Mouse (Mus musculus) lung, adult 10 weeks (tissue): Measurements from ENCODE around the gene Gm28053. TPM values are rescaled to one million over a fixed set of nuclear protein-coding genes. Genes with fewer than 3 reads are reported as not detected.

Experiments
- polyA plus RNA-seq: library from polyadenylated mRNA; stranded (reverse); fragments of 350-450 nt; fragmentation: Illumina TruSeq; extraction: RNeasy Lipid Tissue Mini Kit (QIAGEN cat#74804); gene quantifications from one replicate; pipeline ENCODE4 v1.2.3, GENCODE M21; 2014; ENCODE audit warnings: low read depth, low replicate concordance; ENCODE audit not compliant: insufficient read depth

Gene Gm28053
- 9.6 TPM for polyA plus RNA-seq

DNA sequence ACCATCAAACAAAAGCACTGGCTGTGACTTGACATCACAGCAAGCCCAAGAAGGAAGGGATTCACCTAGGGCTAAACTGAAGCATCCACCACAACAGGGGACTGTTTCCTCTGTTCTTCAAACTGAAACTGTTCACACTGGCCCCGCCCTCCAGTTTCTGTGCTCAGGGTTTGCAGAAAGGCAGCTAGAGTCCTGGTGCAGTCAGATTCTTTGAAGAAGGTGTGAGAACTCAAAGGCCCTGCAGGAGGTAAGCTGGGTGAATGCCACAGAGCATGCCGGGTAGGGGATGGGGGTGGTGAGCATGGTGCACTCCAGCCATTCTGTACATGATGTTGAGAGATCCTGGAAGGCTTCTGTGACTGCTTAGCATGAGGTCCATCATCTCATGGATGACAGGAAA lies at the start of gene Gm28053, which contains the start of gene Gimap7:
Gene Gm28053, plus strand, starts transcription at position 153 of the 400 bp plus-strand sequence.
Gene Gimap7, plus strand, starts transcription at position 167 of the 400 bp plus-strand sequence.

DNA sequence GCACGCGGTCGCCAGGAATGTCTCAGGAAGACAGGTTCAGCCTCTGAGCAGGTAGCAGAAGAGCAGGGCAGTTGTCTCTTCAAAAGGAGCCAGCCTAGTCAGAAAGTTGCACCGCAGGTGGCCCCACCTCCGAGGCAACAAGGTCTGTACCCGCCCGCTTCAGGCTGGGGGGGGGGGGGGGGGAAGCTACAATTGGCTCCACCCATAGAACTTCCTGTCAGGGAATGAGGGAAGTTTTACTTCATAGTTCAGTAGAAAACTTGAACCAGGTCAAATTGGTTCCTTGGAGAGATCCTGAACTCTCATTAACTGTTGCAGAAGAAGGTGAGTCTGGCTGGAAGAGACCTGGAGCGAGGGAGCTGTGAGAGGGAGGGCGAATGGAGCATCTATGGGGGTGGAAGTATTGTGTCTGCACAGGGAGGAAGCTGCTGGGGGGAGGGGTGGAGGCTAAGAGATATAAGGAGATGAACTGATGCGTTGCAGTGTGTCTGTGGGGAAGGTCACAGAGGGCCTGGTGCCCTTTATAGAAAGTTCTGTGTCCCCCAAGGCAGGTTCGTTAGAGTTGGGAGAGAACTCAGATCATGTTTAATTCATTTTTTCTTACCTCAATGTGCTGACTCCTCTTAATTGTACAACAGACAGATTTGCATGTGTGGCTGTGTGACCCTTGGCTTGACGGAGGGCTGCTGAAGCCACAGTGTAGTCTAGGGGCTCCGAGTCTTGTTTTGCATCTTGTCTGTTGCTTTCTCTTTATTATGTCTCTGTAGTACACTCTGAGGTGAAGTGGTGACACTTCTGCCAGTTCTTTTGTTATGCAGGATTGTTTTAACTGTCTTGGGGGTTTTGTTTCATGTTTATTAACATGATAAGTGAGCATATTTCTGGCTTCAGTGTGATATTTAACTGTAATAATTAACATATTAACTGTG lies 42.2 kb upstream of the Gm28053 start, which contains the start of gene Gimap9:
Gene Gimap9, plus strand, starts transcription at position 199 of the 929 bp plus-strand sequence.

DNA sequence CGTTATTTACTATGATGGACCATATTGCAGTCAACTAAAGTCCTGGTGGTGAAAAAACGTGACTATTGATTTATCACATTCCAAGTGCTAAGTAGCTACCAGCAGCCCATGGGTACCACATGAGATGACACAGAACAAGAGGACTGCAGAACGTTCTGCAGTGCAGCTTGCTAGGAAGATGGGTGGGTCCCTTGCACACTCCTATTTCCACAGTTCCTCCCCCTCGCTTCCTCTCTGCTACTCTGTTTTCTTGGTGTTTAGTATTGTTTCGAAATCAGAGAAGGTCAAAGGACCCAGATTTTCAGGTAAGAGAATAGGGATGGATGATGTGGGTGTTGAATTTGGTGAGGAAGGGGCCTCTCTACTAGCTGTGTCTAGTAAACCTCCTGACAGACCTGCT lies 34.1 kb upstream of the Gm28053 start, which contains the start of gene Gimap4:
Gene Gimap4, plus strand, starts transcription at position 231 of the 400 bp plus-strand sequence.

DNA sequence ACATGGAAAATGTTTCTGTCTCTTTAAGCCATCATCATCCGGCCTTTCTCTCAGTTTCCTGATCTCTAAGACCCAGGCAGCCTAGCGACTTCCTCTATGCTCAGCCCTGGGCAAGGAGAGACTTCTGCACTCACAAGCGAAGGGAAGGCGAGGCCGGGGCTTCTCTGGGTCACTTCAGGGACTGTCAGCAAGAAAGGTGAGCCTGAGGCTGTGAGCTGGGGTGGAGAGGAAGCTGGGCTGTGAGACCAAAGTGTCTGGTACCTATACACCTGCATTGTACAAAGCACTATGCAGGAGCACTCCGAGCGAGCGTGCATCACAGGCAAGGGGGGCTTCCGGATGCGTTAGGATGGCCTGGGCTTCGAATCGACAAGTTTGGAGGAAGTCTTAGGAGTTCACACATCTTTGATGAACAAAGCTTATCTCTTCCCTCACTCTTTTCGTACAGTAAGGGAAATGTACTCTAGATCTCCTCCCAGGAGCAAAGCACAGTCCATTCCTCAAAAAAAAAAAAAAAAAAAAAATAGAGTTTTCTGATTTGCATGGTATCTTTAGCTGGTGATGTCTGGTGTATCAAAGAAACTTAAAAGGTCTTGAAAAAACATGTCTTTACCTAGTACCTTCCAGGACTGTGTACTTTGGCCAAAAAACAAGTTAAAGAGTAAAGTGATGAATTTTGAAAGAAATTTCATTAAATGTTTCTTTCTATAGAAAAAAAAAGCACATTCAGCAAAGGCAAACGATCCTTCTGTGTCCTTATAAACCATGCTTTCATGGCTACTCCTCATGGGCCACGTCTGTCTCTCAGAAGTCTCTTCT lies 20.8 kb downstream of the Gm28053 start, which contains the start of gene Gimap1:
Gene Gimap1, plus strand, starts transcription at position 94 of the 819 bp plus-strand sequence.

DNA sequence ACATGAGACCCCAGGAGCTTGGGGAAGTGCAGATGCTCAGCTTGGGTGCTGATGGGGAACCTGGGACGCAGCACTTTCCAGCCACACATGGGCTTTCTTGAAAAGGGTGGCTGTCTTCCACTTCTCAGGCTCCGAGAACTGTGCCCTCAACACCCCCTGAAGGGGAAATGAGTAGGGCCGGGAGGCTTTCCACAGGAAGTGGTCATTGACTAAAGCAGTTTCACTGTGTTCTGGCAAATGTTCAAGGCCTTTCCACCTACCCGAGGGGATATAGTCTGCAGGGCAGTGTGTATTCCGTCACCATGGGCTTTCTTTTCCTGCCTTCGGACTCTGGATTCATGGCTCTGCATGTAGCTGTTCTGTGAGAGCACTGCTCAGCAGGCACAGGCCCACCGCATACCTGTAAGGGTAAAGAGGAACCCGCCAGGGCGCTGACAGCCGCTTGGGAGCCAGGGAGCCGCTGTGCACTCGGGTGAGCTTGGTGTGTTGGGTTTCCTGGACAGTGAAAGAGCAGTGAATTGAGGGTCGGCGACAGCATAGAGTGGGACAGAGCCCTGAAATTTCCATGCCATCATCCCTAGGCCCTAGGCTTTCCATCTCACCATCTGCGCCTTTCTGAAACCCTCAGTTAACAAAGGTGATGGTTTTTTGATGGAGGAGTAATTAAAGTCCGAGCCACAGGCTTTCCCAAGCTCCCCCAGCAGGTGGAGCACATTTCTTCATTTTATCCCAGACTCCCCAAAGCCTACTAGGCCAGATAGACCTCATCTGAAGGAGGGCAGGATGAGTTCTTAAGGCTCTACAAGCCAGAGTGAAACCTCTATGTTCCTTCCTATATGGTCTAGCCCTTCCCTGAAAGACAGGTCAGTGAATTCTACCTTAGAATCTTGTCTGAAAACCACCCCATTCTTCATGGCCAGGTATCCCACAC lies 27.8 kb downstream of the Gm28053 start, which contains the start of gene Gimap5:
Gene Gimap5, plus strand, starts transcription at position 239 of the 931 bp plus-strand sequence.

DNA sequence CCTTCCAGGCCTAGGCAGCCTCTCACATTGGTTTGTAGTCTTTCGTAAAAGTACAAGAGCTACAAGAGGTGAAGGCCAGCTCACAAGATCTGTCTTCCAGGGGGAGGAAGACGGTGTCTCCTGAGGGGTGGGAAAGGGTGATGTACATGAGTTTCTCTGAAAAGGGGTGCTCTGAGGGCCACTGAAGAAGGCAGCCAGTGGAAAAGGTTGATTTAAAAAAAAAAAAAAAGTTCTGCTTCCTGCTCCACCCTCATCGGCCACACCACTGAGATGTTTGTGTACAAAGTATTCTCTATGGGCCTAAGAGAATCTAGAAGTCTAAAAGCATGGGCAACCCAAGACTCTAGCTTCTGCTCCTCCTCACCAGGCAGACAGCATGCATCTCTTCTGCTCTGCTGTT lies 52.3 kb downstream of the Gm28053 start, which contains the start of gene Gimap3:
Gene Gimap3, minus strand, starts transcription at position 156 of the 400 bp plus-strand sequence.

Other genes with a start within 250 kb of the Gm28053 start
- gene Atp6v0e2, start 181.0 kb upstream of the Gm28053 start, polyA plus RNA-seq, result 22.7 TPM
- 7.5 TPM for gene Lrrc61, start 163.8 kb upstream of the Gm28053 start, polyA plus RNA-seq
- 414 TPM for gene Rarres2, start 145.8 kb upstream of the Gm28053 start, polyA plus RNA-seq
- gene Gm45021, start 129.0 kb upstream of the Gm28053 start, polyA plus RNA-seq, result not detected
- gene Repin1, start 124.7 kb upstream of the Gm28053 start, polyA plus RNA-seq, result 8.2 TPM
- gene Gm44965, start 124.7 kb upstream of the Gm28053 start, polyA plus RNA-seq, result not detected
- 2.7 TPM for gene Zfp775, start 116.5 kb upstream of the Gm28053 start, polyA plus RNA-seq
- 0.24 TPM for gene AI854703, start 91.8 kb upstream of the Gm28053 start, polyA plus RNA-seq
- 21.8 TPM for gene Gimap8, start 71.4 kb upstream of the Gm28053 start, polyA plus RNA-seq
- 20.0 TPM for gene Gimap9, start 42.5 kb upstream of the Gm28053 start, polyA plus RNA-seq
- 97.8 TPM for gene Gimap4, start 34.1 kb upstream of the Gm28053 start, polyA plus RNA-seq
- 99.5 TPM for gene Gimap6, start 10.4 kb upstream of the Gm28053 start, polyA plus RNA-seq
- 7.2 TPM for gene Gimap7, start within 50 bp of the Gm28053 start, polyA plus RNA-seq
- gene Gimap1, start 20.4 kb downstream of the Gm28053 start, polyA plus RNA-seq, result 43.6 TPM
- 24.5 TPM for gene Gimap5, start 27.6 kb downstream of the Gm28053 start, polyA plus RNA-seq
- 25.1 TPM for gene Gimap3, start 52.2 kb downstream of the Gm28053 start, polyA plus RNA-seq
- 432 TPM for gene Tmem176a, start 122.3 kb downstream of the Gm28053 start, polyA plus RNA-seq
- gene Tmem176b, start 122.9 kb downstream of the Gm28053 start, polyA plus RNA-seq, result 523 TPM
- gene Aoc1, start 154.3 kb downstream of the Gm28053 start, polyA plus RNA-seq, result 3.4 TPM
- not detected for gene 1600015I10Rik, start 211.3 kb downstream of the Gm28053 start, polyA plus RNA-seq